Mouse (Mus musculus) regulatory T cell (primary cell): ENCODE results near the gene 4930412O13Rik.

Source experiments
- in situ Hi-C: fragments of 300-600 bp; cut with MboI, MseI; formaldehyde crosslinking; loops from one replicate; pipeline ENCODE4 v1.15.1; 2025; ENCODE audit warnings: high pct_unique_total_duplicates

Gene 4930412O13Rik

GRCm38 (mm10) chr2:9879493-9879892 is 1.6 kb upstream of the 4930412O13Rik start:
- in situ Hi-C loops: loop anchor here (10.0 kb wide), 1 partner anchor 495 kb away; the partner anchor contains the start of gene Sfmbt2

- in situ Hi-C loops: loop anchor here (10.0 kb wide), 1 partner anchor 525 kb away; no protein-coding TSS in a partner anchor
Observed at GRCm38 (mm10) chr2:9880271-9880670, 781 bp upstream of the 4930412O13Rik start.

GRCm38 (mm10) chr2:9881611-9882023 is 565 bp downstream of the 4930412O13Rik start:
- in situ Hi-C loops: loop anchor here (10.0 kb wide), 1 partner anchor 527 kb away; no protein-coding TSS in a partner anchor

- in situ Hi-C loops: loop anchor here (10.0 kb wide), 1 partner anchor 528 kb away; no protein-coding TSS in a partner anchor
Observed at GRCm38 (mm10) chr2:9882371-9882925, 1.4 kb downstream of the 4930412O13Rik start.

GRCm38 (mm10) chr2:9882926-9883802 is 2.1 kb downstream of the 4930412O13Rik start:
- in situ Hi-C loops: loop anchor here (10.0 kb wide), 1 partner anchor 528 kb away; no protein-coding TSS in a partner anchor

GRCm38 (mm10) chr2:9883803-9884532 is 2.9 kb downstream of the 4930412O13Rik start:
- in situ Hi-C loops: loop anchor here (10.0 kb wide), 1 partner anchor 529 kb away; no protein-coding TSS in a partner anchor

GRCm38 (mm10) chr2:9884533-9885216 is 3.6 kb downstream of the 4930412O13Rik start:
- in situ Hi-C loops: loop anchor here (5.0 to 10.0 kb wide), 2 partner anchors 312 to 530 kb away; no protein-coding TSS in a partner anchor

GRCm38 (mm10) chr2:9885217-9885770 is 4.2 kb downstream of the 4930412O13Rik start:
- in situ Hi-C loops: loop anchor here (5.0 to 10.0 kb wide), 2 partner anchors 313 to 530 kb away; no protein-coding TSS in a partner anchor

GRCm38 (mm10) chr2:9886031-9886430 is 5.0 kb downstream of the 4930412O13Rik start:
- in situ Hi-C loops: loop anchor here (5.0 to 10.0 kb wide), 2 partner anchors 314 to 531 kb away; no protein-coding TSS in a partner anchor

- in situ Hi-C loops: loop anchor here (5.0 to 10.0 kb wide), 2 partner anchors 315 to 532 kb away; no protein-coding TSS in a partner anchor
Observed at GRCm38 (mm10) chr2:9886921-9887610, 6.0 kb downstream of the 4930412O13Rik start.

- in situ Hi-C loops: loop anchor here (5.0 to 10.0 kb wide), 2 partner anchors 315 to 533 kb away; no protein-coding TSS in a partner anchor
Observed at GRCm38 (mm10) chr2:9887636-9888035, 6.6 kb downstream of the 4930412O13Rik start.

- in situ Hi-C loops: loop anchor here (5.0 to 10.0 kb wide), 2 partner anchors 317 to 534 kb away; no protein-coding TSS in a partner anchor
Observed at GRCm38 (mm10) chr2:9888913-9889650, 8.0 kb downstream of the 4930412O13Rik start, which contains the start of gene 9230102O04Rik. TSS of gene 9230102O04Rik (minus strand) at chr2:9889540.

GRCm38 (mm10) chr2:9889651-9890183 is 8.7 kb downstream of the 4930412O13Rik start, which contains the start of gene Gata3:
TSS of gene Gata3 (minus strand) at chr2:9890034.
- in situ Hi-C loops: loop anchor here (5.0 to 10.0 kb wide), 3 partner anchors 113 to 535 kb away; no protein-coding TSS in a partner anchor

- in situ Hi-C loops: loop anchor here (5.0 kb wide), 1 partner anchor 112 kb away; no protein-coding TSS in a partner anchor
Observed at GRCm38 (mm10) chr2:9890251-9890650, 9.2 kb downstream of the 4930412O13Rik start.

GRCm38 (mm10) chr2:9890906-9891305 is 9.9 kb downstream of the 4930412O13Rik start:
- in situ Hi-C loops: loop anchor here (5.0 kb wide), 1 partner anchor 111 kb away; no protein-coding TSS in a partner anchor

GRCm38 (mm10) chr2:9892541-9892940 is 11.5 kb downstream of the 4930412O13Rik start:
- in situ Hi-C loops: loop anchor here (5.0 kb wide), 1 partner anchor 110 kb away; no protein-coding TSS in a partner anchor

- in situ Hi-C loops: loop anchor here (5.0 kb wide), 1 partner anchor 109 kb away; no protein-coding TSS in a partner anchor
Observed at GRCm38 (mm10) chr2:9893272-9893953, 12.4 kb downstream of the 4930412O13Rik start.
